Mouse (Mus musculus) embryonic facial prominence, embryonic 13.5 days (tissue): ENCODE results near the gene Bhlhe41. TPM values are rescaled to one million over a fixed set of nuclear protein-coding genes. Genes with fewer than 3 reads are reported as not detected.

Experiments
- ATAC-seq: fragments of 200-750 bp; cut with Nextera tagmentation; 2 replicates; pipeline ENCODE4 v1.8.0; 2017; ENCODE audit warnings: low read depth; ENCODE audit not compliant: insufficient number of reproducible peaks, insufficient read depth, low FRiP score, low TSS enrichment
- H3K27ac ChIP-seq: fragments of 300-500 bp; sonication (generic); 2 replicates; pipeline ENCODE4 v1.5.1; 2015; ENCODE audit warnings: moderate library complexity, mild to moderate bottlenecking, inconsistent platforms
- H3K27me3 ChIP-seq: fragments of 300-500 bp; sonication (generic); 2 replicates; pipeline ENCODE4 v1.6.1; 2015; ENCODE audit warnings: mild to moderate bottlenecking, inconsistent platforms
- H3K36me3 ChIP-seq: fragments of 300-500 bp; sonication (generic); 2 replicates; pipeline ENCODE4 v1.6.1; 2015; ENCODE audit warnings: mild to moderate bottlenecking, inconsistent platforms
- H3K4me1 ChIP-seq: fragments of 300-500 bp; sonication (generic); 2 replicates; pipeline ENCODE4 v1.6.1; 2015; ENCODE audit warnings: inconsistent platforms
- H3K4me2 ChIP-seq: fragments of 300-500 bp; sonication (generic); 2 replicates; pipeline ENCODE4 v1.6.1; 2015; ENCODE audit warnings: moderate library complexity, mild to moderate bottlenecking, inconsistent platforms
- H3K4me3 ChIP-seq: fragments of 300-500 bp; sonication (generic); 2 replicates; pipeline ENCODE4 v1.5.1; 2015; ENCODE audit warnings: mild to moderate bottlenecking, inconsistent platforms
- H3K9ac ChIP-seq: fragments of 300-500 bp; sonication (generic); 2 replicates; pipeline ENCODE4 v1.6.1; 2015; ENCODE audit warnings: mild to moderate bottlenecking, inconsistent platforms
- H3K9me3 ChIP-seq: fragments of 300-500 bp; sonication (generic); 2 replicates; pipeline ENCODE4 v1.6.1; 2016; ENCODE audit warnings: inconsistent platforms
- WGBS: fragments of 180-500 bp; shearing (Covaris S2); methylation state at CpG from one replicate; pipeline ENCODE4 v1.1.7; 2015; ENCODE audit warnings: mixed read lengths; 5-methylcytosine and 5-hydroxymethylcytosine counted together
- polyA plus RNA-seq: library from polyadenylated mRNA; unstranded; fragments of >200 nt; fragmentation: Nextera tagmentation; extraction: Ambion mirVana; gene quantifications from 2 replicates; pipeline ENCODE4 v1.2.1, GENCODE M21; 2015

Gene Bhlhe41
- polyA plus RNA-seq, 1 experiment from 2014 or later, result 2.0 TPM

DNA sequence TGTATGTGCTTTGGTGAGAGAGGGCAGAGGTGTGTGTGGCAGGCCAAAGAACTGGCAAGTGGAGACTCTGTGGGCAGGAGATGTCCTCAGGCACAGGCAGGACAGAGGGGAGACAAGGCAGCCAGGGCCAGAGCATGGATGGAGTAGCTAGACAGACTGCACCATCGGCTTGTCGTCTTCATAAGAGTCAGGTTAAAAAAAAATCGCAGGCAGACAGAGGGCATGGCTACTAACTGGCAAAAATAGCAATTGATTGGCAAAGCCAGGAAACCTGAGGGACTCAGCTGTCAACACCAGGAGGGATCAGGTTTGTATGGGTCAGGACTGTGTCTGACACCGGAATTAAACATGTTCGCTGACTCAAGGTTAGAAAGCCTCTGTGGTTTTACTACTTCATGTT, 10.6 kb downstream of the Bhlhe41 start:
- Histone ChIP-seq H3K4me3 (no peak overlapping the region), H3K4me2 (peak overlapping the region; percentile 58; the same call in 1 of the 2 replicates), H3K27ac (no peak overlapping the region), H3K9me3 (no peaks in the 10 kb centered on the region), H3K9ac (no peak overlapping the region), H3K27me3 (peaks cover 3% of the 10 kb centered on the region; the same call in 1 of the 2 replicates), H3K36me3 (no peaks in the 10 kb centered on the region), H3K4me1 (peaks cover 14% of the 10 kb centered on the region)
- no peak for ATAC-seq
- WGBS, result 46% methylated on average over 5 of the region's 5 CpGs

GRCm38 (mm10) chr6:145853356-145854079, 11.8 kb downstream of the Bhlhe41 start:
- no peaks in the 10 kb centered on the region for H3K9me3 ChIP-seq
- H3K4me1 ChIP-seq, result peaks cover 14% of the 10 kb centered on the region
- no peak overlapping the region for H3K27ac ChIP-seq
- no peak overlapping the region for H3K4me3 ChIP-seq
- H3K9ac ChIP-seq, result no peak overlapping the region
- WGBS, result 89% methylated on average over 10 of the region's 10 CpGs
- H3K27me3 ChIP-seq, result no peaks in the 10 kb centered on the region
- no peak overlapping the region for H3K4me2 ChIP-seq
- H3K36me3 ChIP-seq, result no peaks in the 10 kb centered on the region
- no peak for ATAC-seq

- no peak for ATAC-seq
- Histone ChIP-seq H3K9ac (no peak overlapping the region), H3K36me3 (no peaks in the 10 kb centered on the region), H3K9me3 (no peaks in the 10 kb centered on the region), H3K27me3 (no peaks in the 10 kb centered on the region), H3K4me1 (peaks cover 14% of the 10 kb centered on the region), H3K4me2 (no peak overlapping the region), H3K4me3 (no peak overlapping the region), H3K27ac (no peak overlapping the region)
- 91% methylated on average over 7 of the region's 7 CpGs for WGBS
Measured at GRCm38 (mm10) chr6:145852708-145853107, 12.7 kb downstream of the Bhlhe41 start.

GRCm38 (mm10) chr6:145851956-145852355, 13.4 kb downstream of the Bhlhe41 start:
- Histone ChIP-seq H3K9me3 (no peaks in the 10 kb centered on the region), H3K9ac (no peak overlapping the region), H3K36me3 (no peaks in the 10 kb centered on the region), H3K27me3 (no peaks in the 10 kb centered on the region), H3K4me2 (no peak overlapping the region), H3K27ac (no peak overlapping the region), H3K4me1 (peaks cover 14% of the 10 kb centered on the region), H3K4me3 (no peak overlapping the region)
- 78% methylated on average over 11 of the region's 11 CpGs for WGBS
- ATAC-seq, result no peak

GRCm38 (mm10) chr6:145850789-145851188, 14.6 kb downstream of the Bhlhe41 start:
- ATAC-seq, result no peak
- 47% methylated on average over 2 of the region's 2 CpGs for WGBS
- H3K4me1 ChIP-seq, result peaks cover 8% of the 10 kb centered on the region

GRCm38 (mm10) chr6:145847661-145848060, 17.7 kb downstream of the Bhlhe41 start:
- no peak overlapping the region for H3K9ac ChIP-seq
- H3K9me3 ChIP-seq, result no peaks in the 10 kb centered on the region
- no peak overlapping the region for H3K4me3 ChIP-seq
- no peaks in the 10 kb centered on the region for H3K36me3 ChIP-seq
- H3K4me2 ChIP-seq, result no peak overlapping the region
- no peaks in the 10 kb centered on the region for H3K4me1 ChIP-seq
- WGBS, result 90% methylated on average over 8 of the region's 8 CpGs
- no peak for ATAC-seq
- no peaks in the 10 kb centered on the region for H3K27me3 ChIP-seq
- H3K27ac ChIP-seq, result no peak overlapping the region

More at GRCm38 (mm10) chr6:145850789-145851188, 14.6 kb downstream of the Bhlhe41 start:
- no peak overlapping the region for H3K4me2 ChIP-seq
- H3K27ac ChIP-seq, result no peak overlapping the region
- no peaks in the 10 kb centered on the region for H3K36me3 ChIP-seq
- no peaks in the 10 kb centered on the region for H3K9me3 ChIP-seq
- no peaks in the 10 kb centered on the region for H3K27me3 ChIP-seq
- H3K9ac ChIP-seq, result no peak overlapping the region
- H3K4me3 ChIP-seq, result no peak overlapping the region

DNA sequence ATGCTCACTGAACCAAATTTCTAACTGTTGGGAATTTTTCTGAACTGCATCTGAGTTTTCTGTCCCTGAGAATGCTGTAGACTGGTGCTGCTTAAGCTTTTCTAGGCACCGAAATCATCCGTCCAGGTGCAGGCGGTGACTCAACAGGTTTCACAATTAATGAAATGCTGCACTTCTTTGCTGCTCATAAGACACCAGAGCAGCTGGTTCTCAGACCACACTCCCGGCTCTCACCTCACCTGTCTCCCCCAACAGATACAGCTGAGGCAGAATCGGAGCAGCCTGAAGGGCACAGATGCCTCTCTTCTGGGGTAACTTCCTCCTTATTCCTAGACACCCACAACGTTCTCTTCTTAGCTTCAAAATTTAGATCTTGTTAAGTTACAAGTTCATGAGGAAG, 18.4 kb downstream of the Bhlhe41 start:
- no peaks in the 10 kb centered on the region for H3K9me3 ChIP-seq
- H3K4me3 ChIP-seq, result no peak overlapping the region
- WGBS, result 74% methylated on average over 6 of the region's 6 CpGs
- H3K9ac ChIP-seq, result no peak overlapping the region
- no peak overlapping the region for H3K27ac ChIP-seq
- no peak overlapping the region for H3K4me2 ChIP-seq
- no peaks in the 10 kb centered on the region for H3K36me3 ChIP-seq
- ATAC-seq, result no peak
- no peaks in the 10 kb centered on the region for H3K4me1 ChIP-seq
- no peaks in the 10 kb centered on the region for H3K27me3 ChIP-seq

GRCm38 (mm10) chr6:145846076-145846475, 19.3 kb downstream of the Bhlhe41 start:
- Histone ChIP-seq H3K27ac (no peak overlapping the region), H3K4me1 (no peaks in the 10 kb centered on the region), H3K4me2 (no peak overlapping the region), H3K4me3 (no peak overlapping the region), H3K9me3 (no peaks in the 10 kb centered on the region), H3K9ac (no peak overlapping the region), H3K27me3 (no peaks in the 10 kb centered on the region), H3K36me3 (no peaks in the 10 kb centered on the region)
- WGBS, result 90% methylated on average over 1 of the region's 1 CpGs
- ATAC-seq, result no peak

GRCm38 (mm10) chr6:145845611-145846010, 19.7 kb downstream of the Bhlhe41 start:
- Histone ChIP-seq H3K27ac (no peak overlapping the region), H3K9ac (no peak overlapping the region), H3K4me2 (no peak overlapping the region), H3K4me1 (no peaks in the 10 kb centered on the region), H3K4me3 (no peak overlapping the region), H3K36me3 (no peaks in the 10 kb centered on the region), H3K9me3 (no peaks in the 10 kb centered on the region), H3K27me3 (no peaks in the 10 kb centered on the region)
- no peak for ATAC-seq
- 74% methylated on average over 5 of the region's 5 CpGs for WGBS

- H3K4me1 ChIP-seq, result no peaks in the 10 kb centered on the region; the same call in 1 of the 2 replicates
- H3K36me3 ChIP-seq, result no peaks in the 10 kb centered on the region
- no peaks in the 10 kb centered on the region for H3K9me3 ChIP-seq
- no peaks in the 10 kb centered on the region for H3K27me3 ChIP-seq
- H3K4me3 ChIP-seq, result no peak overlapping the region
- H3K27ac ChIP-seq, result no peak overlapping the region
- 51% methylated on average over 6 of the region's 6 CpGs for WGBS
- H3K9ac ChIP-seq, result no peak overlapping the region
- no peak overlapping the region for H3K4me2 ChIP-seq
- ATAC-seq, result no peak
Measured at GRCm38 (mm10) chr6:145835359-145835758, 30.0 kb downstream of the Bhlhe41 start.

DNA sequence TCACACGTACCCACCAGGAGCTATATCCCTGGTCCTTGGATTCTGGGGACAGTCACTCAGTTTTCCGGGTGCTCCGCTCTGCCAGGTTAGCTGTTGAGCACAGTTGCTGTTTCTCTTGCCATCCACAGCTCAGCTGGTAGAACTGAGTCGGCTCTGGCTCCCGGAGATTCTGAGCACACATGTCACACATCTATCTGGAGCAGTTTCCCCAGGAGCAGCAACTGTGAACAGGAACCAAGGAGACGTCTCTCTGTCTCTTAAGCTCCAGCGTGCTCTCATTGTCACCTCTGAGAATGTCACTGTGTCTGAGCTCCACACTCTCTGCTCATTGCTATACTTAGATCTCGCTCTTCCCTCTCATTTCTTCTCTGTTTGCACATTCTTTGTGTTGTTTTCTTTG, 32.4 kb downstream of the Bhlhe41 start:
- no peaks in the 10 kb centered on the region for H3K9me3 ChIP-seq
- no peak overlapping the region for H3K27ac ChIP-seq
- H3K36me3 ChIP-seq, result no peaks in the 10 kb centered on the region
- no peak overlapping the region for H3K4me2 ChIP-seq
- H3K27me3 ChIP-seq, result no peaks in the 10 kb centered on the region; the same call in 1 of the 2 replicates
- H3K9ac ChIP-seq, result no peak overlapping the region
- no peaks in the 10 kb centered on the region; the same call in 1 of the 2 replicates for H3K4me1 ChIP-seq
- 78% methylated on average over 8 of the region's 8 CpGs for WGBS
- H3K4me3 ChIP-seq, result no peak overlapping the region
- no peak for ATAC-seq

GRCm38 (mm10) chr6:145830617-145831016, 34.7 kb downstream of the Bhlhe41 start:
- ATAC-seq, result no peak
- no peaks in the 10 kb centered on the region; the same call in 1 of the 2 replicates for H3K4me1 ChIP-seq
- no peak overlapping the region for H3K4me3 ChIP-seq
- no peaks in the 10 kb centered on the region; the same call in 1 of the 2 replicates for H3K27me3 ChIP-seq
- WGBS, result 61% methylated on average over 9 of the region's 9 CpGs
- no peak overlapping the region for H3K27ac ChIP-seq
- no peaks in the 10 kb centered on the region for H3K36me3 ChIP-seq
- no peak overlapping the region for H3K9ac ChIP-seq
- peaks cover under 1% of the 10 kb centered on the region; the same call in 1 of the 2 replicates for H3K9me3 ChIP-seq
- no peak overlapping the region for H3K4me2 ChIP-seq
